Mouse (Mus musculus) cerebellum, adult 9-11 months (tissue): ENCODE measurements around the gene Ostn.
"Not testable (repeated sequence)": the region's sequence is repeated elsewhere in the genome, so short reads cannot be mapped to it uniquely, and the experiment has no call there.

Experiments used
- DNase-seq: peaks from one replicate; pipeline ENCODE4 v3.0.0; 2022

The Ostn gene

GRCm38 (mm10) chr16:27307189-27307588 is at the start of gene Ostn:
Ostn (plus strand) TSS chr16:27307489.
- DNase-seq, result not testable (repeated sequence)

GRCm38 (mm10) chr16:27268748-27269147 is 38.5 kb upstream of the Ostn start:
- DNase-seq, result no peak

GRCm38 (mm10) chr16:27287410-27287809 is 19.9 kb upstream of the Ostn start:
- DNase-seq, result no peak

- DNase-seq, result no peak
Observed at GRCm38 (mm10) chr16:27296508-27296907, 10.8 kb upstream of the Ostn start.

GRCm38 (mm10) chr16:27296929-27297328 is 10.4 kb upstream of the Ostn start:
- no peak for DNase-seq

GRCm38 (mm10) chr16:27319099-27319498 is 11.8 kb downstream of the Ostn start:
- DNase-seq, result no peak

GRCm38 (mm10) chr16:27322047-27322446 is 14.8 kb downstream of the Ostn start:
- no peak for DNase-seq

GRCm38 (mm10) chr16:27326463-27326862 is 19.2 kb downstream of the Ostn start:
- DNase-seq, result no peak

- DNase-seq, result no peak
Observed at GRCm38 (mm10) chr16:27347521-27347920, 40.2 kb downstream of the Ostn start.

GRCm38 (mm10) chr16:27348359-27348758 is 41.1 kb downstream of the Ostn start:
- DNase-seq, result no peak

- DNase-seq, result no peak
Observed at GRCm38 (mm10) chr16:27349235-27349634, 41.9 kb downstream of the Ostn start.

- DNase-seq, result no peak
Observed at GRCm38 (mm10) chr16:27349878-27350532, 42.7 kb downstream of the Ostn start.

- DNase-seq, result no peak
Observed at GRCm38 (mm10) chr16:27354464-27354863, 47.2 kb downstream of the Ostn start.

GRCm38 (mm10) chr16:27360059-27360458 is 52.8 kb downstream of the Ostn start:
- DNase-seq, result no peak

GRCm38 (mm10) chr16:27370191-27370590 is 62.9 kb downstream of the Ostn start, which contains the start of gene Uts2b:
Uts2b (minus strand) TSS chr16:27370239.
- no peak for DNase-seq

- DNase-seq, result no peak
Observed at GRCm38 (mm10) chr16:27370700-27371099, 63.4 kb downstream of the Ostn start.

- no peak for DNase-seq
Observed at GRCm38 (mm10) chr16:27374139-27374538, 66.8 kb downstream of the Ostn start.

- no peak for DNase-seq
Observed at GRCm38 (mm10) chr16:27375318-27375717, 68.0 kb downstream of the Ostn start.

- DNase-seq, result no peak
Observed at GRCm38 (mm10) chr16:27376556-27376955, 69.3 kb downstream of the Ostn start.

GRCm38 (mm10) chr16:27382217-27382616 is 74.9 kb downstream of the Ostn start:
- DNase-seq, result no peak

- DNase-seq, result no peak
Observed at GRCm38 (mm10) chr16:27384893-27385603, 77.8 kb downstream of the Ostn start.

GRCm38 (mm10) chr16:27385649-27386048 is 78.4 kb downstream of the Ostn start:
- no peak for DNase-seq

GRCm38 (mm10) chr16:27386850-27387407 is 79.6 kb downstream of the Ostn start:
- DNase-seq, result no peak
